Mouse (Mus musculus): ENCODE measurements around the gene Gli3.

DNA sequence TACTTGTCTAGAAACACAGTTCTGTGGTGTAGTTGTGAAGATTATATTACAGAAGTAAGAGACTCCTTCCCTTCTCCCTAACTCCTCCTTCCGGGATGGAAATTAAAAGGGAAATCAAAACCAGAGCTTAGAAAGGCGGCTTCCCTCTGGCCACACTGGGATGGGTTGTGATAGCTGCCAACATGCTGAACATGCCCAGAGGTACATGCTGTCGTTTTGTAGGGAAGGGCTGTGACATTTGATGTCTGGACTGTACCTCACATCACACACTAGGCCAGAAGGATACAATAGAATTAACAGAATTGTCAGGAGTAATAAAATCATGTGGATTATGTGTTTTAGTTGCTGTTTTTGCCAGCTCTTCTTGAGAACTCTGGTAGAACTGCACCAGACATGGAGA lies 68.5 kb downstream of the Gli3 start:
- TF ChIP-seq EP300 (IDR thresholded peaks at IDR 0.05; ENCODE audit: insufficient read depth, low read depth, low read length) (no peak), POLR2A (IDR thresholded peaks at IDR 0.05; ENCODE audit: insufficient read depth, low read depth, low read length) (no peak), CTCF (IDR thresholded peaks at IDR 0.05) (no peak)
